Mouse (Mus musculus) macrophage (primary cell): ENCODE results near the gene 4922502D21Rik. TPM values are rescaled to one million over a fixed set of nuclear protein-coding genes. Genes with fewer than 3 reads are reported as not detected.
A peak's percentile ranks its signal among the peaks of the same experiment; 100 is the strongest.

Experiments
- H3K27ac ChIP-seq: fragments of 350-480 bp; formaldehyde crosslinking; 2 replicates; pipeline ENCODE4 v1.9.0; 2021
- H3K36me3 ChIP-seq: fragments of 350-480 bp; formaldehyde crosslinking; 2 replicates; pipeline ENCODE4 v1.9.0; 2021; ENCODE audit errors: inconsistent target
- H3K4me3 ChIP-seq: fragments of 350-480 bp; formaldehyde crosslinking; 2 replicates; pipeline ENCODE4 v1.9.0; 2021; ENCODE audit errors: inconsistent target
- H3K79me2 ChIP-seq: fragments of 350-480 bp; formaldehyde crosslinking; 2 replicates; pipeline ENCODE4 v1.9.0; 2021; ENCODE audit errors: inconsistent target
- WGBS: methylation state at CpG from one replicate; pipeline ENCODE4 v1.1.7; 2026; ENCODE audit warnings: inconsistent platforms; ENCODE audit not compliant: missing documents; 5-methylcytosine and 5-hydroxymethylcytosine counted together
- polyA plus RNA-seq: library from polyadenylated mRNA; stranded (reverse); fragments of 250-400 nt; gene quantifications from 3 replicates; pipeline ENCODE4 v1.2.4, GENCODE M21; 2018; ENCODE audit warnings: inconsistent platforms

4922502D21Rik gene
- polyA plus RNA-seq, 1 experiment from 2014 or later = not detected

DNA sequence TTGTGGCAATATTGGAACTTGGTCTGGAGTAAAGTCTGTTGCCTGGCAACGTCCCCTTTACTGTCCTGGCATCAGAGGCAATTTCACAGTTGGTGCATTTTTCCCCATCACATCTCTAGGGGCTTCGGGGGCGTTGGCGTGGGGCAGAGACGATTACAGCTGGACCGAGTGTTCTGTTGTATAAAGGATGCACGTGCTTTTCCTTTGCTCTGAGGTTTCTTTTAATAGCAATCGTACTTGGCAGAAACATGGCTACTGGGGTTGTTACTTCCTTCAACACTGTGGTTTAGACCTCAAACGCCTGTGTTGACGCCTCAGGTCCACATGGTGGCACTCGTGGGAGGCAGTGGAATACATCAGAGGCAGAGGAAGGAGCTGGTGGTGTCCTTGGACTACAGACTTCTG is 2.1 kb upstream of the 4922502D21Rik start:
- Histone ChIP-seq H3K27ac (peak overlapping the region; percentile 34; the same call in 1 of the 2 replicates), H3K79me2 (no peaks in the 10 kb centered on the region), H3K4me3 (no peak overlapping the region; the same call in 1 of the 2 replicates), H3K36me3 (no peaks in the 10 kb centered on the region)
- 1% methylated on average over 11 of the region's 11 CpGs for WGBS

DNA sequence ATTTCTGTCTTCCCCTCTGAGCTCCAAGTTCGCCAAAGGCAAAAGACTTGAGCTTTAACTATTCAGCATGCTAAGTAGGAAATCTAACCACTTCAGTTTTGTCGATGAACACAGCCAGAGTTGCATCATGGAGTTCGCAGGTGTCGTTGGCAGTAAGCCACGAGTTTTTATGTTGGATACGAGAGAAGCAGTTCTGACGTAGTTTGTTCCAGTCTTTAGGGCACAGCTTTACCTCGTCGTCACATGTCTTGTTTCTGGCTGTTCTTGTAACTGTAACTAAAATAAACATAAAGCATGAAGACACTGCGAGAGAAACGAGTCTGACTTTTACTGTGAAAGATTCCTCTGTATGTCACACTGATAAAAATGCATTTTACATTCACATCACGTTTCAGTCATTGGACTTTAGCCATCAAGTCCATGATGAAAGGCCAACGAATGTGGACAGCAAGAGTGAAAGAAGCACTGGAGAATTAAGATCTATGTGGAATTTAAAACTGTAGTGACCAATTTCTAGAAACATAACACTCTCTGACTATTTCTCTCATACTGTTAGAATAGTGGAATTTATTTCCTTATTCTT is 4.9 kb downstream of the 4922502D21Rik start:
- Histone ChIP-seq H3K4me3 (no peak overlapping the region), H3K79me2 (no peaks in the 10 kb centered on the region), H3K27ac (no peak overlapping the region), H3K36me3 (no peaks in the 10 kb centered on the region)
- WGBS = 51% methylated on average over 13 of the region's 13 CpGs

- Histone ChIP-seq H3K79me2 (no peaks in the 10 kb centered on the region), H3K36me3 (no peaks in the 10 kb centered on the region), H3K4me3 (no peak overlapping the region), H3K27ac (no peak overlapping the region)
- 22% methylated on average over 1 of the region's 1 CpGs for WGBS
These were observed 5.6 kb downstream of the 4922502D21Rik start for GRCm38 (mm10) chr6:129326016-129326415.

- Histone ChIP-seq H3K27ac (no peak overlapping the region), H3K36me3 (no peaks in the 10 kb centered on the region), H3K79me2 (no peaks in the 10 kb centered on the region), H3K4me3 (no peak overlapping the region)
- 94% methylated on average over 4 of the region's 4 CpGs for WGBS
These were observed 12.3 kb downstream of the 4922502D21Rik start for GRCm38 (mm10) chr6:129319331-129319730.

DNA sequence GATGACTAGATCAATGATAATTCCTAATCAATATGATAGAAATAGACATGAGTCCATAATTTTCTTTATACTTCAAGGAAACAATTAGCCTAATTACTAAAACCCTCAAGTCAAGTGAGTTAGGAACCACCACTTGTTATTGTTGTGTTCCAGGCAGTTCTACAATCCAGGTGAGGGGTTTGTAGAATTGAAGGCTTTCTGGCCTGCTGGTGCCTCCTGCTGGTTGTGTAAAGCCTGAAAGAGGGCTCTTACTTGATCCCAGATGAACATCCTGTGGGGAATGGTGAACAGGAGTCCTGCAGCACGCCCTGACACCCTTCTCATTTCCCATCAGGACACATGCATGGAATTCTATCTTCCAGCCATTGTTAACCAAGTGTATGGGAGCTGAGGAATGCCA is 13.2 kb downstream of the 4922502D21Rik start:
- Histone ChIP-seq H3K79me2 (no peaks in the 10 kb centered on the region), H3K27ac (no peak overlapping the region), H3K4me3 (no peak overlapping the region), H3K36me3 (no peaks in the 10 kb centered on the region)
- WGBS = 33% methylated on average over 1 of the region's 1 CpGs

DNA sequence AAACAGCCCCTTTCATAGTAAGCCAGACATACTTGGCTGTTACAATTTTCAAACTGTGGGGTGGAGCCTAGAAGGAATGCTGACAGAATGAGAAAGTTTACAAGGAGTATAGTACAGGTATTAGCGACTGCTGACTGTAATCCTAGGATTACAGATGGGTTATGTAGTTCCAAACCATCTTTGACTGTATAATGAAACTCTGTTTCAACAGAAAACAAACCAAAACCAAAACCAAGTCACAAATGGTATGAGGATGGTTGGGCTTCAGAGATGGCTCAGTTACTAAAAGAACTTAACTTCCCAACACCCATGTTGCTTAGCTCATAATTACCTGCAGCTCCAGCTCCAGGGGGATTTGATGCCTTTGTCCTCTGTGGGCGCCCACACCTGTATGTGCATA is 15.1 kb downstream of the 4922502D21Rik start:
- WGBS = 69% methylated on average over 2 of the region's 2 CpGs
- Histone ChIP-seq H3K27ac (peak overlapping the region; percentile 27; the same call in 1 of the 2 replicates), H3K4me3 (no peak overlapping the region), H3K79me2 (no peaks in the 10 kb centered on the region), H3K36me3 (no peaks in the 10 kb centered on the region)

- no peaks in the 10 kb centered on the region for H3K79me2 ChIP-seq
These were observed 15.9 kb downstream of the 4922502D21Rik start for GRCm38 (mm10) chr6:129315698-129316097.

DNA sequence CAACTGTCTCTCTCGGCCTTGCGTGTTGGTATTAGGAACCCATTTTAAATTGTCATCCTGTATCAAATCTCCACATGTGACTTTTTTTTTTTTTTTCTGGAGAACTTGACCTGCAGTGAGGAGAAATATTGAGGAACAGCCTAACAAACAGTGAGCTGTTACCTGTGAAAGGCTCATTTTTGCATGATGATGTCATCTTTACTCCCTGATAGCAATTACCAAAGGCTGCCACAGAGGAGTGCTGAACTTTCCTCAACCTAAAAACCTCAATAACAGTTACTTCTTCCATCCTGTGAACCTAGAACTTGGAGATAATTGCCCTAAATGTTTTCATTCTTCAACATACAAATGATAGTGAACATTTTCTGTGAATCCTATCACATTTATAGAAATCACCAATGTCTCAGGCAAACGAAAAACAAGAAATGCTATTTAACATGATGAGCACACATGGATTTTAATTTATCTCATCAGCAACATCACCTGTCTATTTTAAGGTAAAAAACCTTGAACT is 16.9 kb downstream of the 4922502D21Rik start:
- WGBS = 84% methylated on average over 3 of the region's 3 CpGs
- no peak overlapping the region for H3K27ac ChIP-seq
- H3K79me2 ChIP-seq = no peaks in the 10 kb centered on the region
- H3K36me3 ChIP-seq = no peaks in the 10 kb centered on the region
- H3K4me3 ChIP-seq = no peak overlapping the region

More at GRCm38 (mm10) chr6:129315698-129316097, 15.9 kb downstream of the 4922502D21Rik start:
- 0% methylated on average over 1 of the region's 1 CpGs for WGBS
- Histone ChIP-seq H3K4me3 (no peak overlapping the region), H3K36me3 (no peaks in the 10 kb centered on the region), H3K27ac (no peak overlapping the region)

- 46% methylated on average over 3 of the region's 3 CpGs for WGBS
- no peaks in the 10 kb centered on the region for H3K79me2 ChIP-seq
- no peak overlapping the region for H3K4me3 ChIP-seq
- H3K36me3 ChIP-seq = no peaks in the 10 kb centered on the region
- no peak overlapping the region for H3K27ac ChIP-seq
These were observed 19.1 kb downstream of the 4922502D21Rik start for GRCm38 (mm10) chr6:129312499-129312898.

- no peak overlapping the region for H3K27ac ChIP-seq
- no peaks in the 10 kb centered on the region for H3K36me3 ChIP-seq
- H3K4me3 ChIP-seq = no peak overlapping the region
- 33% methylated on average over 1 of the region's 1 CpGs for WGBS
- H3K79me2 ChIP-seq = no peaks in the 10 kb centered on the region
These were observed 27.4 kb downstream of the 4922502D21Rik start for GRCm38 (mm10) chr6:129304180-129304579.

DNA sequence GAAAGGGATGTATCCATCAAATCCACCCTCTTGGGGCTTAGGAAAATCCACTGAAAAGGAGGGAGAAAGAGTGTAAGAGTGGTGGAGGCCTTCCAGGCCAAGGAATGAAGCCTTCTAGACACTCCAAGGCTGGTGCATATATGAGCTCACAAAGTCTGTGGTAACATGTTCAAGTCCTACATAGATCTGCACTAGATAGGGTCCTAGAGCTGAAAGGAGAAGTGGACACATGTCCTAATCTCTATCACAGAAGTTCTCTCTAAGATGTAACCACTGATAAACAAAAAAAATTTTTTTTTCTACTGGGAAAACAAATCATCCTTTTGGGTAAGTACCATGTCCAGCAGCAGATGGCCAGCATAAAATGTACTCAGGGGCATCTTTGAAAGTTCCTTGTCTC is 42.9 kb downstream of the 4922502D21Rik start:
- Histone ChIP-seq H3K79me2 (no peaks in the 10 kb centered on the region), H3K4me3 (no peak overlapping the region), H3K27ac (no peak overlapping the region), H3K36me3 (no peaks in the 10 kb centered on the region)

GRCm38 (mm10) chr6:129284384-129285104 is 47.1 kb downstream of the 4922502D21Rik start:
- Histone ChIP-seq H3K36me3 (no peaks in the 10 kb centered on the region), H3K79me2 (no peaks in the 10 kb centered on the region), H3K4me3 (no peak overlapping the region), H3K27ac (no peak overlapping the region)
- WGBS = 9% methylated on average over 7 of the region's 7 CpGs

DNA sequence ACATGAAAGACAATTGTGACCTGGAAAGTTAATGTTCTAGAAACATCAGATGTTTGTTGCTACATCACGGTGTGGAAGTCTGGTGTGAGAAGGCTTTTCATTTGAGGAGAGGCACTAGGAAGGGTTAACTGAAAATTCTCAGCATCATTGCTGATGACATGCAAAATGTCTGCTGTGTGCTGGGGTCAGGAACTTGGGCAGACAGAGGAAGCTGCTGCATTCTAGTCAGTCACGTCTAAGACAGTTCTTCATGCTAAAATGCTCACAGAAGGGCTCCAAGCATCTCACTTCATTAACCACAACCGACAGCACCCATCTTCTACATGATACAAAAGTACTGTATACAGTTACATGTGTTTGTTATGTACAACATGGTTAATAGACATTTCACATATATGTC is 48.3 kb downstream of the 4922502D21Rik start:
- Histone ChIP-seq H3K36me3 (no peaks in the 10 kb centered on the region), H3K79me2 (no peaks in the 10 kb centered on the region), H3K27ac (no peak overlapping the region), H3K4me3 (no peak overlapping the region)
- WGBS = 66% methylated on average over 3 of the region's 3 CpGs

DNA sequence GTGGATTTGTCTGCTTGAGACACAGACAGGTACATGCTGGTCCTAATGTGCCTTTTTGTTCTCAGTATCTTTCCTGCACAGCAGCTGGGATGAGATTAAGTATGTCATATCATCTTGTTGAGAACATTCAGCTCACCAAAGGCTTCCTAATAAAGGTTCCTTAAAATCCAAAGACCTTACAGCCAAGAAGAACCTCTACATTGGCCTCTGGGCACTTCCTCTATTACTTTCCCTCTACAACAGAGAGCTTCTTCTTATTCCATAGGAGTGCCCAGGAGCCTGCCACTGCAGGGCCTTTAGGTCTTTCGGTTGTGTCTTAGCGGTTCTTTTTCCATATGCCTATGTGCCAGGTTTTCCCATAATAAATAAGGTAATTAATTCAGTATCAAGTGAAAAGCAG is 55.1 kb downstream of the 4922502D21Rik start:
- no peaks in the 10 kb centered on the region for H3K36me3 ChIP-seq
- no peak overlapping the region for H3K27ac ChIP-seq

DNA sequence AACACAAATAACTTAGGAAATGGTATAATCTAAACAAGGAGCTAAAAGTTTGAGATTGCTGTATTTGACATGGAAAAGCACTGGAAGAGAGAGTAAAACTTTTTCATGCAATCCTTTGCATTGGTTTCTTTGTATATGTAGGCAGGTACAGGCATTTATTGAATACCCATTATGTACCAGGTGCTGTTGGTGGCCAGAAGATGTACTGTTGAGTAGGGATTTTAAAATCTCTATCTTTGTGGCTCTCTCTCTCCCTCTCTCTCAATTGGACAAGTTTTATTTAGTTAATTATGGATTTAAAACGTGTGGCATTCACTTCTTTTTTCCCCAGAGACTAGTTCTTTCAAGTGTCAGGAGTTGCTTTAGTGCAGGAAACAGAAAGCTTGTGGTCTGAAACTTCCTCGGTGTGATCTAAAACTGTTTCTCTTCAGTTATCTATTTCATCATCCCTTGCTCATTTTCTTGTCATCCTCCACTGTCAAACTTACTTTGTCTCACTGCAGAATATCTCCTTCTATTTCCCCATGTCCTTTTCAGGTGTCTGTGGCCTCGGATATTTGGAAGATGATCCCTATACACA is 55.9 kb downstream of the 4922502D21Rik start:
- H3K4me3 ChIP-seq = no peak overlapping the region
- 0% methylated on average over 3 of the region's 3 CpGs for WGBS
- H3K79me2 ChIP-seq = peaks cover 30% of the 10 kb centered on the region; the same call in 1 of the 2 replicates
- H3K36me3 ChIP-seq = no peaks in the 10 kb centered on the region
- peak overlapping the region; percentile 13; the same call in 1 of the 2 replicates for H3K27ac ChIP-seq

More for the DNA sequence above, 55.1 kb downstream of the 4922502D21Rik start:
- Histone ChIP-seq H3K79me2 (peaks cover 30% of the 10 kb centered on the region; the same call in 1 of the 2 replicates), H3K4me3 (no peak overlapping the region)
- WGBS = 48% methylated on average over 2 of the region's 2 CpGs
